Mouse (Mus musculus): ENCODE measurements around the gene 9430038I01Rik. TPM values are rescaled to one million over a fixed set of nuclear protein-coding genes. Genes with fewer than 3 reads are reported as not detected.

9430038I01Rik gene
- polyA plus RNA-seq, 1 experiment from 2014 or later = 28.3 TPM

DNA sequence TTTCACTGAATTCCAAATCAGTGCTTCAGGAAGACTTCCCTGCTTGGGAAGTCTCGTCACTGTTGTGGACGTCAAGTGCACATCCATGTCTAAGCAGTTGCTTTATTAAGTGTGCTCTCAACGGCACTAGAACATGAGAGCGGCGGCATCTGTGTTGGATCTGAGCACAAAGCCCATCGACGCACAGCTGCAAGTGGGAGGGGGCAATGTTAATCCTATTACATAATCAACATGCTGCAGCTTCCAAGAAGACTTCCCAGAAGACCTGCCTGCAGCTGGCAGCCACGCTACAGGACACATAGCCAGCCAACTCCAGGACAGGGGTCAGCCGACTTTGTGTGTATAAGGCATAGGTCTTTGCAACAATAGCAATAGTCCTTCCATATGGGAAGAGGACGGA lies 64.5 kb downstream of the 9430038I01Rik start:
- Histone ChIP-seq H3K9ac (ENCODE audit: low read depth, low read length) (no peak overlapping the region), H3K4me2 (replicated peaks; ENCODE audit: low read depth) (no peak overlapping the region), H3K27ac (ENCODE audit: low read depth, low read length) (no peak overlapping the region), H3K4me3 (ENCODE audit: low read depth, low read length) (no peak overlapping the region), H3K27me3 (replicated peaks; ENCODE audit: control insufficient read depth, insufficient read depth, low read length) (no peaks in the 10 kb centered on the region), H3K4me1 (replicated peaks; ENCODE audit: control insufficient read depth, insufficient read depth, low read length) (no peaks in the 10 kb centered on the region), H3K36me3 (ENCODE audit: control insufficient read depth, insufficient read depth) (no peaks in the 10 kb centered on the region), H3K9me3 (ENCODE audit: control insufficient read depth) (no peaks in the 10 kb centered on the region)
- TF ChIP-seq CTCF (IDR thresholded peaks at IDR 0.05; ENCODE audit: low read depth) = no peak
- no peak for ATAC-seq
- WGBS = 66% methylated on average over 10 of the region's 10 CpGs

GRCm38 (mm10) chr7:137333951-137334350 lies 76.6 kb downstream of the 9430038I01Rik start:
- 90% methylated on average over 2 of the region's 2 CpGs for WGBS
- no peak for TF ChIP-seq CTCF (IDR thresholded peaks at IDR 0.05; ENCODE audit: low read depth)
- Histone ChIP-seq H3K4me3 (ENCODE audit: low read depth, low read length) (no peak overlapping the region), H3K4me2 (replicated peaks; ENCODE audit: low read depth) (no peak overlapping the region), H3K27ac (ENCODE audit: low read depth, low read length) (no peak overlapping the region), H3K27me3 (replicated peaks; ENCODE audit: control insufficient read depth, insufficient read depth, low read length) (no peaks in the 10 kb centered on the region; the same call in 1 of the 2 replicates), H3K9ac (ENCODE audit: low read depth, low read length) (no peak overlapping the region), H3K9me3 (ENCODE audit: control insufficient read depth) (no peaks in the 10 kb centered on the region), H3K36me3 (ENCODE audit: control insufficient read depth, insufficient read depth) (no peaks in the 10 kb centered on the region), H3K4me1 (replicated peaks; ENCODE audit: control insufficient read depth, insufficient read depth, low read length) (no peaks in the 10 kb centered on the region)
- no peak for ATAC-seq

Other genes with a start within 250 kb of the 9430038I01Rik start
- gene Ebf3, start 96.3 kb downstream of the 9430038I01Rik start, polyA plus RNA-seq (2015; fragmentation: Nextera tagmentation; extraction: Ambion mirVana) = 0.31 and 0.41 TPM in 2 replicates
- 127 and 129 TPM in 2 replicates for gene Glrx3, start 26.9 kb upstream of the 9430038I01Rik start, polyA plus RNA-seq (2015; fragmentation: Nextera tagmentation; extraction: Ambion mirVana)